Mouse (Mus musculus) MEL (cell line): ENCODE measurements around the gene Csnk2a2.

Source experiments
- EP300 ChIP-seq, 2 experiments: IDR thresholded peaks; 2 replicates each; pipeline ENCODE4 v1.6.1; 2011; ENCODE audit warnings: improper control_type of control experiment in 2 of 2, low read length in 2 of 2, low read depth in 1 of 2, mild to moderate bottlenecking in 1 of 2
- POLR2A ChIP-seq, 2 experiments: IDR thresholded peaks; 2 replicates each; pipeline ENCODE4 v1.6.1; 2011 to 2012; ENCODE audit warnings: low read length in 2 of 2, mild to moderate bottlenecking in 2 of 2, control low read depth in 1 of 2, improper control_type of control experiment in 1 of 2, low read depth in 1 of 2, moderate library complexity in 1 of 2; ENCODE audit not compliant: control insufficient read depth in 1 of 2, insufficient read depth in 1 of 2, poor library complexity in 1 of 2

GRCm38 (mm10) chr8:95470008-95470407 lies 19.8 kb downstream of the Csnk2a2 start:
- TF ChIP-seq EP300 (IDR thresholded peaks at IDR 0.05; ENCODE audit: low read depth in 1 of 2, low read length in 2 of 2) (no peak), POLR2A (IDR thresholded peaks at IDR 0.05; ENCODE audit: control insufficient read depth in 1 of 2, insufficient read depth in 1 of 2, low read depth in 1 of 2, low read length in 2 of 2, poor library complexity in 1 of 2) (no peak)
